Mouse (Mus musculus): ENCODE results near the gene Fggy. TPM values are rescaled to one million over a fixed set of nuclear protein-coding genes. Genes with fewer than 3 reads are reported as not detected.

Fggy gene
- total and polyA plus RNA-seq, 3 experiments, result 30.9 to 57.6 (median 41.2) TPM

DNA sequence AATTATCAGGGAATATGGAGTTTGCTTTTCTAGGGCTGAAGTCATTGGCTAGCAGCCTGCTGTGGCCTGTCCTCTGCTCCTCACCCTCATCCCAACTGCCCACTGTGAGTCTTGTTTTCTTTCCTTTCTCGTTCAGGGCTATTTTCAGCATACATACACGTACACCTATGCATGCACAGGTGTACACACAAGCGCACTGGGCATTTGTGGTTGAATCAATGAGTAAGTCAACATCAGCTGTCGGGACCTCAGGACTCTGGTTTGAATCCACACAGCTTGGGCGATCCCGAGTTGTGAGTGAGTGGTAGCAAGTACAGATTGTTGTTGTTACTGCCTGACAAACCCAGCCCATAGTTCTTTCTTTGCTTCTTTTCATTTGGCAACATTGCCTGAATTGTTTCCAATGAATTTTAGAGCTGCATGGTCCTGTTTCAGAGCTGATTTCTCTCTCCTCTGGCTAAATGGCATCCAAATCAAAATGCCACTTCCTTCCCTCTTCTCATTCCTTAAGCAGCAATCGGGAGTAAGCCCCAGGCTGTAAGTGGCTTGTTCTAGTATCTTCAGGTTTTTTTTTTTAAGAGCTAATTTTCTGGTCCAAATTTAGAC lies 109.1 kb downstream of the Fggy start:
- DNase-seq, result no peak

DNA sequence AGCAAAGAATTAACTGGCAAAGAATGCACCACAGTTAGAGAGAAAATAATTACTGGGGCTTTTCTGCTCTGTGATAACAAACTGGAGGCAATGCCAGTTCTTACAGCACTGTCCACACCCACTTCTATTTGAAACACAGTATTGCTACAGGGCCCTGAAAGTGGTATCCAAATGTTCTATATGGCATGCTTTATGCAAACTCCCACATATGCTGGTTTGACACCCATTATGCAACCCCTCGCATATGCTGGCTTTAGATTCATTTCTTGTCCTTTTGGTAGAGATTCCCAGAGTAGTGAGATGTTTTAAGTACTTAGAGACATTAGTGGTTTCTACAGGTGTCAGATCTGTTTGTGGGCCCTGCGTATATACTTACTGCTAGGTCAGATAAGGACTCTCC lies 109.6 kb downstream of the Fggy start:
- no peak for DNase-seq

DNA sequence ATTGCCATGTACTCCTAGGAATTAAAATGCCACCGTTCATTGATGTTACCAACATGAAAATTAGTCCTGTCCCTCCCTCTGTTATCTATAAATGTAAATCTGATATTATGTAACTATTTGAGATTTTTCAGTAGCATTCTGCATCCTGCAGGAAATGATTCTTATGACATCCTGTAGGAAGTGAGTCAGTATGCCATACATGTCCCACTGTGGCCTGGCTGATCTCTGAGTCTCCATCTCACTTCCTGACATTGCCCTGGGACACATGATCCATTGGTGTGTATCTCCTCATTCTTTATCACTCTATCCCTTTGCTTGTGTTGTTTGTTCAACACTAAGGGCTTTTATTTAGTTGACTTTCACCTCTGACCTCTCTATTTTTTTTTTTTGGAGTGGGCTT lies 110.3 kb downstream of the Fggy start:
- no peak for DNase-seq

DNA sequence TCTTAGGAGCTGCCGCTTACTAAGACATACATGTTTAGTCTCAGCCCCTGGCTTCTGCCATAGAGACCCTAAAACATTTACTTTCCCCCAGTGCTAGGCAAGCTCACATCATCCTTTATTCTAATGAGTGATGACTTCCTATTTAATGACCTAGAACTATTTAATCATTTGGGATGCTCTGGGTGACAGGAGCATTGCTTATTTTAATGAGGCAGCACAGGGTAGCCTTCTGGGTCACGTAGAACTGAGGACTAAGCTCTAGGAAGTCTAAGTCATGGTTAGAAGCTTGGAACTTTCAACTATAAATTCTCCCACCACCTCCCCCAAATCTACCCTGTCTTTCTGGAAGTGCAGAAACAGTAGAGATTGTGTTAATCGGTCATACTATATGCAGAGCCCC lies 111.2 kb downstream of the Fggy start:
- no peak for DNase-seq

DNA sequence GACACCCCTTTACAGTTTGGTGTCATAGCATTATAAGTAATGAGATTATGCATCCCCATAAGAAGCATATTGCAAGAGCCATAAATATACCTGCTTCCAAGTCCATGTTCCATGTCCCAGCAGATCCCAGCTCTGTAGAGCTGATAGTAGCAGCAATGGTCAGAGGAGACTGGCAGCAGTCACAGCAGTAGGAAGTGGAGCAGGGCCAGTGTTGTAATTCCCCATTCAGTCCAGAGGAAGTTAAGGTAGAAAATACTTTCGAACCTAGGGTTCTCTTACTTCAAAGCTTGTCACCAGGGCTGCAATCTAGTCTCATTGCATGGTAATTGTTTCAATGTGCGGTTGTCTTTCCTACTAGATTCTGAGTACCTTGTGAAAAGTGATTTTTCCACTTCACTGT lies 112.0 kb downstream of the Fggy start:
- no peak for DNase-seq

DNA sequence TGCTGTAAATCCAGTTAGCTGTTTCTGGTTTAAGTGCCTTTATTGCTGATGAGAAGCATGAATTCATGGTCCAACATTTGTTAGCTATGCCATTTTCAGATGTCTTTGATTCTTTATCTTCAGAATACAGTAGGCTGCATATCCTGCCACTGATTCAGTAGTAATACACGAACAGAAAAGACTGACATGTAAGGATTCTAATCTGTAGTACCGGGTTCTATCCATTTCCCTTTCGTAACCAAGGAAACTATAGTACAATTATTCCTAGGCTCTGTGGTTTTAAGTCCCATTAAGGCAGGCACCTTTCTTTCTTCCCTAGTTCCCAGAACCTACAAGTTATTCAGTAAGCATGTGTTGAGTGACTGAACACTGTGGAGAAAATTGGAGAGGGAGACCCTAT lies 113.3 kb downstream of the Fggy start:
- no peak for DNase-seq

DNA sequence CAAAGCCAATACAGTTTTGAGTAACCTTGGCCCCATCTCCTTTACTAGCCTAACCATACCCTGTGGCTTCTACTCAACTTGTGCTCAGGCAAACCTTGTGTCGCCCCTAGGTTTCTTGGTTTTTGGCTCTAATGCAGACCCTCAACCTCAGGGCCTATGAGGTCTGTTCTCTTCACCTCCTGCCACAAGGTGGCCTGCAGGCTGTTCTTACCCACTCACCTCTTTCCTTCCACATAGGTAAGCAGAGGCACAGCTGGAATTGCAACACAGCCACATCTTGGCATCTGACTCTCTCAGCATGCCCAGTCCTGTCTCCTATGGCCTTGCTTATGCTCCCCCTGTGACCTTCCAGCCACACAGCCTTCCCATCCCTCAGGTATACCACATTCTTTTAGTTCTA lies 114.7 kb downstream of the Fggy start:
- no peak for DNase-seq

DNA sequence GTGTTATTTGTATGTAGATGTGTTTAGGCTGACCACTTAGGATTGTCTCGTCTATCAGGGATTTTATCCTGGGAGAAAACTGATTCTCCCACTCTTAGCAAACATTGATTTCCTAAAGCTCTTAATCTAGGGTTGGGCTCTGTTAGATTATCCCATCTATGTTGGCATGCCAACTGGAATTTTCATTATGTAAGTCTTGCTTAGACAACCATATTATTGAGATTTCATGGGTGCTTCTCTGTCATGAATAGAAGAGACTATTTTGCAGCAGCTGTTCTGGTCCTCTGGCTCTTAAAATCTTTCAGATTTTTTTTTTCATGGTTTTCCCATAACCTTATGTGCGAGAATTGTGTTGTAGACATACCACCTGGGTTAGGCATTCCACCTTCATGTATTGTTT lies 119.1 kb downstream of the Fggy start:
- DNase-seq, result no peak

DNA sequence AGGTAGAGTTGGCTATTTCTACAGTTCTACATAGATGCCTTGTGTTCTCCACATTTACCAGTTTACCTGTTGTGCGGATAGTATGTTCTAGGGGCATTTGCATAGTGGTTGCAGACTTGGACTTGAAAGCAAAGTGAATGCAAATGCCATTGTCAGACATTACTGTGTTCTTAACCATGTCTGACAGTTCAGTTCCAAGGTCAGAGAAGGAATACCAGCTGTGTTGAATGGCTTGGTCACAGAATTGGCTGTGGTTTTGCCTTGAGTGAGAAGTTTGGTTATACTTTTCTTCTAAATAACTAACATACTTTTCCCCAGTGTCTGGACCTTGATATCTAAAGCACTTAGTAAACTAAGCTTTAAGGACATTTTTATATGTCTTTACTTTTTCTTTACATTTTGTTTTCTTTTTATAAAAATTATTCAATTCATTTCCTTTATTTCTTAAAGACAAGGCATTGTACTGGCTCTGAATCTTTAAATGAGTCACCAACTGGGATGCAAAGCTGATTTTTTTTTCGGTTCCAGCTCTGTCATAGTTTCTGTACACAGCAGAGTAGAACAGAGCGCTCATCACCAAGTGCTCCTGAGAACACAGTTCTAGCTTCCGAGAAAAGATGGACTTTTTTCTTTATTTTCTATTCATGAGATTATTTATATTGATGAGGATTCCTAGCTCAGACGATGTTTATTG lies 123.6 kb downstream of the Fggy start:
- DNase-seq, result no peak

DNA sequence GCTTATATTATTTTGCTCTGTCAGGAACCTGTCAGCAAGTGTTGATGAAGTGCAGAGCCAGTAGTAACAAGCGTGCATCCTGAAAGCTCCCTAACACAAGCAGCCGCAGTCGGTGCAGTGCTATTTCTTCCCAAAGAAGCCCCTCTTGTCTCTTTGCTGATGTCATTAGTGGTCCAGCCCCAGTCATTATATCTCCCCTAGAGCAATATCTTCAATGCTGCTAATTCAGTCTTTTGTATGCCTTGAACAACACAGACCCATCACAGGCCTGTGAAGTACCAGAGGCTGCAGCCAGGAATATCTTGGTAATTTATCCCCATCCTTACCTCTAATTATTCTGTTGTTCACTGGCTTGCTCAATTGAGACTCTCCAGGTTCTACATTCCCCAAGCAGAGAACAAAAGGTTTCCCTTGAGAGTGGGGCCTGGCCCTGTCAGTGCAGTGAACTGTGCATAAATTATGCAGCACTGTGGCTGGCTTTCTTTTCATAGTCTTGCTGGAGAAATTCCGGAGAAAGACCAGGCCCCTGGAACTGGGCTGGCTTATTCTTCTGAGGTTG lies 127.3 kb downstream of the Fggy start:
- peak; percentile 28 for DNase-seq

DNA sequence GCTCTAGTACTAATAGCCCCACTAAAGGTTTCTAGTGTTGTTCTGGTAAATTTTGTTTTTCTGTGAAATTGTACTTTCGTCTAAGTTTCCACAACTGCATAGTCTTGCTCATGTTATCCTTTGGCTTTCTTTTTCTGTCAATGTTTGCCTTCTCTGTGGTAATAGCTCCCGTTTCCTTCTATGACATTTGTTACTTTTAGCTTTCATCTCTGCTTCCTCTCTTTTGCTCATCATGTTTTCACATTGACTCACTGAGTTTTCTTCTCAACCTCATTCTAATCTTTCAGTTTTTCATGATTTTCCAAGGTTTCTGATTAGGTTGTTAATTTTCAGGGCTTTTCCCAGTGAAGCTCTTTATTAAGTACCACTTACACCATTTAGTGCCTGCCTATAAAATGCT lies 129.5 kb downstream of the Fggy start:
- DNase-seq, result no peak

DNA sequence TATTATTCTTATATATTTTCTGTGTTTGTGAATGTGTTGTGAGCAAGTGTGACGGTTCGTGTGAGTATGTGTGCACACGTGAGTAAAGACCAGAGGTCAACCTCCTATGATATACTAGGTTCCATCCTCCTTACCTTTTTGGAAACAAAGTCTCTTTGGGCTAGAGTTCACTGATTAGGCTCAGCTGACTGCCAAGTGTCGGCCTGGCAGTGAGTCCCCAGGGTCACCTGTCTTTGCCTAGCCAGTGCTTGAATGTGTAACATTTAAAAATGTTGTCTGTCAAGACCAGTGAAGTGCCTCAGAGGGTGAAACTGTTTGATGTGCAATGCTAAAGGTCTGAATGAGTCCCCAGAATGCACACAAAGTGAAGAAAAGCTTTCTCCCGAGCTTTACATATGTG lies 130.0 kb downstream of the Fggy start:
- DNase-seq, result peak; percentile 20

DNA sequence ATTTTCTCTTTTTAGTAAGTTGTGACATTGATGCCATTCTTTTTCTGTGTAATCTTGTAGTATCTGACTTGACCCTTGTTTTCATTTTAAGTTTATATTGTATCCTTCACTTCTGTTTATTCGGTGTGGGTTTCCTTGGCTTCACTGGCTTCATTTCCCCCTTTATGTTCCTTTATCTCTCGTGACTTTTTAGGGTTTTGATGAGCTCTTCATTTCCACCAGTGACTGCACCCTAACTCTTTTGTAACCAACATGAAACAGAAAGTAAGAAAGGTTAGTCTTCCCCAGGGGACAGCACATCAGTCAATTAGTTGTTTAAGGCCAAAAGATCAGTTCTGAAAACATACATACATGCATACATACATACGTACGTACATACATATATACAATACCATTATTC lies 130.9 kb downstream of the Fggy start:
- no peak for DNase-seq

DNA sequence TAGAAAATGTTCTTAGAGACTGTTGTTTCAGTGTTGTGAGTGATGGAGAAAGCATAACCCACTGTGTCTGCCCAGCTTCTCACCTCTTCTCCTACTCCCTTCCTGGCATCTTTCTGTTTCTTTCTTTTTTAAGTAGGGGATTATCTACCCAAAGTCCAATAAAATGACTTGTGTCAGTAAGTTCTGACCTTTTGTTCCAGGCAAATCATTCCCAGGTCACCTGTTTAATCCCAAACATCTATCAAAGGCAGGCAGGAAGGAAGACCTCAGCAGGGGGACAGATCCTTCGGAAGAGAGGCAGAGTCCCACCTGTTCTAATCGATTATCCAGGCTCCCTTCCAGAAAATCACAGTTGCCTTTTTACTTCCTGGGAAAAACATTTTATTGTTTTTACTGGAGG lies 143.1 kb downstream of the Fggy start:
- DNase-seq, result no peak

DNA sequence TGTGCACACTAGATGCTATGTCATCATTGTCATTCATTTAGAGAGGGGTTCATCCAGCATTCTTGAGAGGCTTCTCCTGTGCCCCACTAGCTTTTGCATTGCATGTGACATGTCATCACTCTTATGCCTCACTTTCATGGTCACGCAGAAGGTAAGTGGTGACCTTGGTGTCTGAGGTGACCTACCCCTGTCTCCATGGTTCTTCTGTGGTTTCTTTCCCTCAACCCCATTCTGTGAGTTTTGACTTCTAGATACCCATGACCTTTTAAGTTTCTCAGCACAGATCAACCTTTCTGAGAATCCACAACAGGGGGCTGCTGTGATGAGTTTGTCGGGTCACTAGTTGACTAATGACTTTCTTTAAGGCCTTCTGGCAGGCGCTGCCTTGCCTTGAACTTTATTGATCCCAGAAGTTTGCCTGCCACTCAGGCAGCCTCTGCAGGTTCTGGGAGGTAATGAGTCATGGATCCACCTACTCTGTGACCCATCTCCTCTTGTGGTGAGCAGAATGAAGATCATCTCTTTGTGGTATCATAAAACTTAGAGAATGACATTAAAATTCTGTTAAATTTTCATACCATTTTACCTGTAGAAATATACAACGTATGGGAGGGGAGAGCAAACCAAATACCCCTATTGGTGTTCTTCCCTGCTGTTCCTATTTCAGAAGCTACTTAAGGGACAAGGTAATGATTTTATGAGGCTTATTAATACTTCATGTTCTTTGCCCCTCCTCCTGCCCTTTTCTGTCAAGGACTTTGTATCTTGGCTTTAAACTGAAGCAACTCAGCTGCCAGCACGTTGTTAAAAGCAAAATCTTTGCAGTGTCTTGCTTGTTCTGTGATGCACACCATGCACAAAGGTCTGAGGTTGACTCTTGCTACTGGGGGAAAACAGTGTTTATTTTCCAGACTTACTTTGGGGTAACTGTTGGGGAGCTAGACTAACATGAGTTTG lies 150.9 kb downstream of the Fggy start:
- DNase-seq, result peak; percentile 76

DNA sequence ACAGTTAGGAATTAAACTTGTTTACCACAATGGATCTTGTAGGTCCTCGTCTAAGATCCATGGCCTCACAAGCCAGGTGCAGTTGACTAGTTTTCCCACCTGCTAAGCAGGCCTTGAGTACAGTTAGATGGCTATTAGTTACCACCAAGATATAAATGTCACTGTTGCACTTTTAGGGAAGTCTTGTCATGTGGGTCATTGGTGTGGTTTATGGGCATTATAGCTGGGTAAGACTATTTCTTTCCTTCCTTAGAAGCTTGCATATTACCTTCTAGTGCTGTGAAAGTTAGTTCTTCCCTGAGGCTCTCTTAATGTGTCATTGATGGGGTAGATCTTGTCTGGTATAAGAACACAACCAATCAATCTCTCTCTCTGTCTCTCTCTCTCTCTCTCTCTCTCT lies 152.4 kb downstream of the Fggy start:
- no peak for DNase-seq

DNA sequence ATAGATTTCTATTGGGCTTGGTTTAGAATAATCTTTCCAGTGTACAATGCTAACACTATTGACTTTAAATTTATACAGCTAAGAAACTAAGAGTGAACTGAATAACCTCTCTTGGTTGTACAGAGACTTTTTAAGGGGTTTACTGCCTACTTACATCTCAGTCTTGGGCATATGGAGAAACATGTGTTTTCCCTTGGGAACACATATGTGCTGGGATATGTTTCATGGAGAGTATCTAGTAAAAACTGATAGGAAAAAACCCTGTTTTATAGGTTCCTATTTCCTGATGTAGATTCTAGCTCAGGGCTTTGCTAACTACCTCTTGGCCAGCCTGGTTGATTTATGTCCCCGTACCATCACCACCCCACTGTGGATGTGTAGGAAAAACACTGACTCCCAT lies 155.5 kb downstream of the Fggy start:
- DNase-seq, result no peak

DNA sequence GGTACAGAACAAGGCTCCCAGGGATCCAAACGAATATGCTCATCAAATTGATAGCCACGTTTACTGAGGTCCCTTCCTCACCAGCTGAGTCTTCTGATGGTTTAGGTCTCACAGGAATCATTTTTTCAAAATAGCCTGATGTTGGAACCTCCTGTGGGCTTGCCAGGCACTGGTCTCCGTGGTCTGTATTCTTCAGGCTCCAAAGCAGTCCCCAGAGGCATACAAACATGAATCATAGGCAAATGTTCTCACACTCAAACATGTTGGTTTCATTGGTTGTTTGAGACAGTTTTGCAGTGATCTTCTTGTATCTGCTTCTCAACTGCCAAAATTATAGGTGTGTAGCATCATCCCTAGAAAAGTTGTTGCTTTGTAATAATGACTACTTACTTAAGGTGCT lies 156.0 kb downstream of the Fggy start:
- DNase-seq, result no peak

DNA sequence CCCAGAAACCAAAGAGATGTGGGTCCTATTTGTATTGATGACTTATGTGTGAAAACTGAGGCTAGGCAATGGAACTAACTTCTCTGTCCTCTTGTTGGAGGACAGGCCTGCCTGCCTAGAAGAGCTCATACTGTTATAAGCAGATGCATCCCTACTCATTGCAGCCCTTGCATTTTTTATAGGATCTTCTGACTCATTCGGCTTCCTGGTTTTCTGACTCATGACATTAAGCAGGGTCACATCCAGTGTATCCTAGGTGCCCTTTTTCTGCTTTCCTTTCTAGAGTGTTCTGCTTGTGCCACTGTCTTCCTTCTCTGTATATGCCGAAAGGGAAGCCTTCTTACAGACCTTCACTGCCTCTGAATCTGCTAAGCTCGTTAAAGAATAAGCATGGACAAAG lies 158.8 kb downstream of the Fggy start:
- peak; percentile 48 for DNase-seq

DNA sequence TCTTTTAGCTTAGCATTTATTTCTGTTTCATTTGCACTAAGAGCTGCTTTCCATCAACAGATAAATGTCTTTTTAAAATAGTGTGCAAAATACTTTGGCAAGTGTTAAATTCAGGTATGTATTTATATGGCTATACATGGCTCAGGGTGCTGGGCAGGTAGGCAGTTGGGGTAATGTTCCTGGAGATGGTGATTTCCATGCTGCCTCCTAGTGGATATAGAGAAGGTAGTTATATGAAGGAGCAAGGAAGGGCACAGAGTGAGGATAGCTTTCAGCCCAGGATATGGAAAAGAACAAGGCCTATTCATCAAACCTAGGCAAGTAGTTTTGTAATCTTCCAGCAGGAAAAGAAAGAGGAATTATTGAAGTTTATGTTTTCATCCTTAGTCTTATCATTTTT lies 166.3 kb downstream of the Fggy start:
- no peak for DNase-seq

DNA sequence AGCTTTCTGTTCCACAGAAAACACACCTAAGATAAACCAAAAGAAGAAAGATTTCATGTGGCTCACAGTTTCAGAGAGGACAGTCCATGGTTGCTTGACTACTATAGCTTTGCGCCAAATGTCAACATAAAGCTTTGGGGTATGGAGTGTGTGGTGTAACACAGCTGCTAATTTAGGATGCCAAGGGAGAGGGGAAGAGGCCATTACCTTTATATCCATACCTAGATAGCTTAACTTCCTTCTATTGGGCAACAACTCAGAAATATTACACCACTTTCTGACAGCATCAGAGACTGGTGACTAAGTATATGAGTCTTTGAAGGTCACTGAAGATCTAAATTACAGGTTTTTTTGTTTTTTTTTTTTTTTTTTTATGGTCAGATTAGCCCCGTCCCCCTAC lies 169.1 kb downstream of the Fggy start:
- DNase-seq, result no peak

DNA sequence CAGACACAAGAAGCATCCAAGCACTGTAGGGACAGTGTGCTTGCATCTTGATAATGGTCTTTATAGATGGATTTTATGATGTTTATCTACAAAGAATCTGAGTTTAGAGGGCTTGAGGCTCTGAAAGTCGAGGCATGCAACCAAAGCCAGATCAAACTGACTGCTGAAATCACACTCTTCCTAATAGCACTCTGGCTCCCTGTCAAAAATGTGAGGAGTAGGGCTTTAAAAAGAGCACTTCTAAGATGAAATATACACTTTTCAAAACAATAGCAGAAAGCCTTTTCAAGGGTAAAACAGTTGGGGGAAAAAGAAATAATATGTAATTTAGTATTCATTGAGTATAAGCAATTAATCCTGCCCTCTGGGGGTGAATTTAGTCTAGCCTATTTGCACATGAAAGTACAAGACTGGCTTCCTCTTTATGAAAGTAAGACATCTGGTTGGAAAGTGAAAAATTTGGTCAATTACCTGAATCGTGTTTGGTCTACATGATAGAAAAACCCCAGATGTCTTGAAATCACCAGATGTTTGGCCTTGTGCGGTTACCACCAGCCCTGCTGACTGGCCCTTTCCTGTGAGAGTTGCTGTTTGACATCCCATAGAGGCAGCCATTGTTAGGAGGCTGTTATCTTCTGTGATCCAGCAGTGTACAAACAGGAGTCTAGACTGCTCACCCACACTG lies 172.0 kb downstream of the Fggy start:
- DNase-seq, result no peak

All from adrenal gland, adult 2 months (tissue).